ENCODE assay signal across 18 mouse cellular contexts in the genomic region with DNA sequence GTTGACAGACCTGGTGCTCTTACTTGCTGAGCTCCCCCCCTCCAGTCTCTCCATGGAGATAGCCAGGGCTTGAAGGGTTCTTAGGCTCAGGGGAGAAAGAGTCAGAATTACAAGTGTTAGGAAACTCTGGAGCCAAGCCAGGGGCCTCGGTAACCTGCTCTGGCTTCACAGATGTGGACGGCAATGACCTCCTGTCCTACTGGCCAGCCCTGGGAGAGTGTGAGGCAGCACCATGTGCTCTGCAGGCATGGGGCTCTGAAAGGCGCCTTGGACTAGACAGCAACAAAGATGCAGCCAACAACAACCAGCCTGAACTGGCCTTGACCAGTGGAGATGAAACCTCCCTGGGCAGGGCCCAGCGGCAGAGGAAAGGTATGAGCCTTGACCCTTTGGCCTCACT. TPM values are rescaled to one million over a fixed set of nuclear protein-coding genes. Genes with fewer than 3 reads are reported as not detected.
DNase-seq lines count a peak whose midpoint lies in the region; ATAC-seq and TF ChIP-seq lines count a peak whose summit lies in the region.
"Had no signal": no experiment of that assay in that cellular context is flagged by ENCODE, and none has a peak within 500 bp of the region (broad histone marks: within the 10 kb centered on the region; RNA-seq: fewer than 3 reads in every experiment).

No protein-coding gene starts in this region.

- no peaks in the 10 kb centered on the region for H3K27me3 ChIP-seq in liver, adult 2 months (ENCODE audit: control insufficient read depth, insufficient read depth, low read length)
- peaks cover 55% of the 10 kb centered on the region for H3K27me3 ChIP-seq in liver, embryonic 12.5 days (replicated peaks)
- no peaks in the 10 kb centered on the region for H3K27me3 ChIP-seq in cerebellum, adult 2 months (ENCODE audit: control insufficient read depth, insufficient read depth, low read length)
- H3K27me3 ChIP-seq: forebrain, embryonic 13.5 days; midbrain, embryonic 13.5 days; neural tube, embryonic 15.5 days had no signal

- no peak overlapping the region for H3K9ac ChIP-seq in liver, adult 2 months (ENCODE audit: low read depth, low read length)
- H3K9ac ChIP-seq in liver, embryonic 12.5 days: no peak overlapping the region
- H3K9ac ChIP-seq: forebrain, embryonic 13.5 days; heart, embryonic 13.5 days; limb, embryonic 15.5 days; midbrain, embryonic 13.5 days; neural tube, embryonic 15.5 days had no signal

- no peaks in the 10 kb centered on the region for H3K79me2 ChIP-seq in liver, adult 2 months (ENCODE audit: control insufficient read depth, insufficient read depth, low read length)

- no peaks in the 10 kb centered on the region for H3K36me3 ChIP-seq in liver, adult 2 months (ENCODE audit: control insufficient read depth, insufficient read depth, low read length)
- H3K36me3 ChIP-seq in liver, embryonic 12.5 days: no peaks in the 10 kb centered on the region
- H3K36me3 ChIP-seq: heart, embryonic 13.5 days; limb, embryonic 15.5 days had no signal

- 23% methylated on average over 4 of the region's 4 CpGs for WGBS in liver, adult 2 months
- 59% methylated on average over 4 of the region's 4 CpGs for WGBS in liver, embryonic 12.5 days (ENCODE audit: insufficient replicate concordance)
- 85% methylated on average over 4 of the region's 4 CpGs for WGBS in cerebellum, adult 2 months

- H3K9me3 ChIP-seq in liver, embryonic 12.5 days (replicated peaks): no peaks in the 10 kb centered on the region
- H3K9me3 ChIP-seq: embryonic facial prominence, embryonic 10.5 days; forebrain, embryonic 13.5 days; heart, embryonic 13.5 days; limb, embryonic 15.5 days; midbrain, embryonic 13.5 days; neural tube, embryonic 15.5 days had no signal

- peak; percentile 63 for DNase-seq in liver, adult 2 months (ENCODE audit: extremely low read depth, low read depth, low spot score)
- DNase-seq in NIH3T3 (ENCODE audit: low read depth): peak; percentile 21
- DNase-seq in kidney, postnatal 10 days: peak; percentile 34
- DNase-seq in lung, postnatal 14 days: peak; percentile 44
- DNase-seq in cerebellum, adult 18-20 months: no peak
- DNase-seq in cerebellum, adult 2 months: no peak
- DNase-seq in layer of hippocampus, adult 18-20 months (ENCODE audit: low spot score in 2 of 2): no peak
- DNase-seq: cerebellum, adult 11-12 months; right cerebral cortex, postnatal 25 days; thymus, postnatal 36 days had no signal

- TF ChIP-seq POLR2A in liver, adult 2 months (IDR thresholded peaks at IDR 0.05; ENCODE audit: extremely low read depth, insufficient read depth, low read length): no peak
- TF ChIP-seq POLR2A in cerebellum, adult 2 months (IDR thresholded peaks at IDR 0.05; ENCODE audit: borderline replicate concordance, insufficient read depth, low read length): no peak

- no peak for ATAC-seq in liver, embryonic 12.5 days
- ATAC-seq: forebrain, embryonic 13.5 days; midbrain, embryonic 13.5 days had no signal

- H3K4me2 ChIP-seq in liver, embryonic 12.5 days: no peak overlapping the region
- H3K4me2 ChIP-seq: forebrain, embryonic 13.5 days; heart, embryonic 13.5 days; limb, embryonic 15.5 days; midbrain, embryonic 13.5 days; neural tube, embryonic 15.5 days had no signal

- no peak overlapping the region for H3K4me3 ChIP-seq in liver, adult 2 months (ENCODE audit: insufficient read depth, low read depth, low read length)
- H3K4me3 ChIP-seq in liver, embryonic 12.5 days: no peak overlapping the region
- H3K4me3 ChIP-seq in cerebellum, adult 2 months (replicated peaks; ENCODE audit: insufficient read depth, low read depth, low read length): no peak overlapping the region
- H3K4me3 ChIP-seq: embryonic facial prominence, embryonic 10.5 days; forebrain, embryonic 13.5 days; heart, embryonic 13.5 days; limb, embryonic 15.5 days; midbrain, embryonic 13.5 days; neural tube, embryonic 15.5 days had no signal

- H3K4me1 ChIP-seq in liver, adult 2 months (ENCODE audit: control insufficient read depth, insufficient read depth, low read length): no peaks in the 10 kb centered on the region
- H3K4me1 ChIP-seq in liver, embryonic 12.5 days: peaks cover under 1% of the 10 kb centered on the region; the same call in 1 of the 2 replicates
- peaks cover 25% of the 10 kb centered on the region for H3K4me1 ChIP-seq in cerebellum, adult 2 months (ENCODE audit: control insufficient read depth, insufficient read depth, low read length)
- H3K4me1 ChIP-seq: forebrain, embryonic 13.5 days; midbrain, embryonic 13.5 days had no signal

- TF ChIP-seq CTCF in liver, adult 2 months (IDR thresholded peaks at IDR 0.05; ENCODE audit: low read depth, low read length): no peak
- TF ChIP-seq CTCF in cerebellum, adult 2 months (IDR thresholded peaks at IDR 0.05; ENCODE audit: borderline replicate concordance, insufficient read depth, low read depth, low read length): no peak

- no peak overlapping the region for H3K27ac ChIP-seq in liver, adult 2 months (replicated peaks; ENCODE audit: insufficient read depth, low read depth, low read length)
- H3K27ac ChIP-seq in liver, embryonic 12.5 days: no peak overlapping the region
- no peak overlapping the region for H3K27ac ChIP-seq in cerebellum, adult 2 months (ENCODE audit: insufficient read depth, low read length)
- H3K27ac ChIP-seq: embryonic facial prominence, embryonic 10.5 days; forebrain, embryonic 13.5 days; heart, embryonic 13.5 days; limb, embryonic 15.5 days; midbrain, embryonic 13.5 days; neural tube, embryonic 15.5 days had no signal

RNA-seq across cellular contexts. Expression of a gene that starts 5.7 kb away (rescaled TPM):
- 5.5 and 5.6 TPM in 2 replicates for total RNA-seq in liver, adult 2 months (2014; rRNA removed)
- 5.4 and 6.7 TPM in 2 replicates for polyA plus RNA-seq in liver, adult 2 months (2012; rRNA removed)
- polyA plus RNA-seq in liver, embryonic 12.5 days (2016; fragmentation: Nextera tagmentation; extraction: Ambion mirVana): 6.9 and 9.0 TPM in 2 replicates
- 22.6 and 28.2 TPM in 2 replicates for polyA plus RNA-seq in cerebellum, adult 2 months (2012; rRNA removed)
- total RNA-seq in layer of hippocampus, adult 18-20 months (2021): 10 to 100 TPM; 13.8 to 16.1 TPM

RNA-seq across cellular contexts. Expression of a gene that starts 21.3 kb away (rescaled TPM):
- total RNA-seq in liver, adult 2 months (2014; rRNA removed): under 0.01 TPM in 1 of 2 replicates, not detected in the other
- polyA plus RNA-seq in liver, adult 2 months (2012; rRNA removed): not detected in 2 replicates
- polyA plus RNA-seq in liver, embryonic 12.5 days (2016; fragmentation: Nextera tagmentation; extraction: Ambion mirVana): 0.13 and 0.15 TPM in 2 replicates
- polyA plus RNA-seq in cerebellum, adult 2 months (2012; rRNA removed): 77.1 and 88.3 TPM in 2 replicates
- 10 to 100 TPM; 54.6 to 58.6 TPM for total RNA-seq in layer of hippocampus, adult 18-20 months (2021)
- total RNA-seq: hematopoietic stem cell, adult 5-6 weeks had no signal

RNA-seq across cellular contexts. Expression of a gene that starts 39.2 kb away (rescaled TPM):
- total RNA-seq in liver, adult 2 months (2014; rRNA removed): 2.2 and 2.8 TPM in 2 replicates
- polyA plus RNA-seq in liver, adult 2 months (2012; rRNA removed): 5.8 and 7.7 TPM in 2 replicates
- 5.6 and 9.1 TPM in 2 replicates for polyA plus RNA-seq in liver, embryonic 12.5 days (2016; fragmentation: Nextera tagmentation; extraction: Ambion mirVana)
- 73.9 and 76.9 TPM in 2 replicates for polyA plus RNA-seq in cerebellum, adult 2 months (2012; rRNA removed)
- total RNA-seq in layer of hippocampus, adult 18-20 months (2021): 10 to 100 TPM; 75.6 to 78.8 TPM

Comparison
In these comparisons a context has a peak if more than half of its experiments do, and no peak if none do; other contexts are left out.
1. DNase-seq: peak in liver, adult 2 months (single experiment), NIH3T3 (single experiment), kidney, postnatal 10 days (single experiment) and lung, postnatal 14 days (single experiment); none in cerebellum, adult 18-20 months (0 of 2), cerebellum, adult 2 months (0 of 2) and layer of hippocampus, adult 18-20 months (0 of 2).
2. RNA of a gene that starts 21.3 kb away (polyA plus RNA-seq): 77.1 to 88.3 TPM in cerebellum, adult 2 months; 0.13 to 0.15 TPM in liver, embryonic 12.5 days and not detected in liver, adult 2 months; every median in the first group is over 10 times any median in the second.